ENCODE assay signal across 31 mouse cellular contexts in genomic region chr8:72042493-72042892, GRCm38 (mm10). TPM values are rescaled to one million over a fixed set of nuclear protein-coding genes. Genes with fewer than 3 reads are reported as not detected.
"Had no signal": no experiment of that assay in that cellular context is flagged by ENCODE, and none has a peak within 500 bp of the region (broad histone marks: within the 10 kb centered on the region; RNA-seq: fewer than 3 reads in every experiment).

No protein-coding gene starts in this region.

- H3K9me3 ChIP-seq: intestine, embryonic 15.5 days; limb, embryonic 12.5 days; limb, embryonic 15.5 days; midbrain, embryonic 15.5 days; neural tube, embryonic 12.5 days; neural tube, embryonic 15.5 days had no signal

- H3K4me2 ChIP-seq: intestine, embryonic 15.5 days; limb, embryonic 12.5 days; limb, embryonic 15.5 days; liver, embryonic 11.5 days; lung, embryonic 14.5 days; midbrain, embryonic 11.5 days; midbrain, embryonic 15.5 days; neural tube, embryonic 12.5 days; neural tube, embryonic 15.5 days had no signal

- H3K9ac ChIP-seq: intestine, embryonic 15.5 days; limb, embryonic 12.5 days; limb, embryonic 15.5 days; liver, embryonic 14.5 days; liver, postnatal 0 days; lung, embryonic 14.5 days; midbrain, embryonic 15.5 days; neural tube, embryonic 12.5 days; neural tube, embryonic 15.5 days had no signal

- H3K27me3 ChIP-seq: intestine, embryonic 15.5 days; limb, embryonic 12.5 days; limb, embryonic 15.5 days; midbrain, embryonic 15.5 days; neural tube, embryonic 12.5 days; neural tube, embryonic 15.5 days had no signal

- H3K27ac ChIP-seq: intestine, embryonic 15.5 days; kidney, postnatal 0 days; limb, embryonic 12.5 days; limb, embryonic 15.5 days; liver, embryonic 14.5 days; macrophage; midbrain, embryonic 15.5 days; neural tube, embryonic 12.5 days; neural tube, embryonic 15.5 days had no signal

- DNase-seq: kidney, adult 11 months; kidney, adult 8-10 months; kidney, postnatal 36 days; liver, postnatal 0 days; lung, embryonic 14.5 days; retina, postnatal 1 day; right cerebral cortex, postnatal 25 days; thymus, adult 18-20 months; thymus, postnatal 36 days had no signal

- H3K4me1 ChIP-seq: intestine, embryonic 15.5 days; limb, embryonic 12.5 days; limb, embryonic 15.5 days; midbrain, embryonic 15.5 days; neural tube, embryonic 12.5 days; neural tube, embryonic 15.5 days had no signal

- H3K36me3 ChIP-seq: intestine, embryonic 15.5 days; limb, embryonic 12.5 days; limb, embryonic 15.5 days; midbrain, embryonic 15.5 days; neural tube, embryonic 12.5 days; neural tube, embryonic 15.5 days had no signal

- ATAC-seq: intestine, embryonic 15.5 days; liver, postnatal 0 days; lung, postnatal 0 days; midbrain, embryonic 15.5 days had no signal

- H3K4me3 ChIP-seq: intestine, embryonic 15.5 days; limb, embryonic 12.5 days; limb, embryonic 15.5 days; midbrain, embryonic 15.5 days; neural tube, embryonic 12.5 days; neural tube, embryonic 15.5 days had no signal

RNA-seq across cellular contexts. Expression of gene Olfr372, which starts 1.5 kb away (rescaled TPM):
- total RNA-seq: layer of hippocampus, adult 18-20 months; layer of hippocampus, postnatal 25 days; left cerebral cortex, adult 18-20 months; left cerebral cortex, postnatal 25 days; megakaryocyte-erythroid progenitor cell, adult 5-6 weeks had no signal
- polyA plus RNA-seq: intestine, embryonic 15.5 days; kidney, postnatal 0 days; limb, embryonic 12.5 days; limb, embryonic 15.5 days; liver, embryonic 11.5 days; liver, embryonic 14.5 days; liver, postnatal 0 days; lung, embryonic 14.5 days; lung, postnatal 0 days; macrophage; midbrain, embryonic 11.5 days; midbrain, embryonic 15.5 days; neural tube, embryonic 12.5 days; neural tube, embryonic 15.5 days; small intestine, adult 2 months; stomach, embryonic 16.5 days; testis, adult 2 months; urinary bladder, adult 2 months had no signal

RNA-seq across cellular contexts. Expression of gene Cyp4f18, which starts 33.1 kb away (rescaled TPM):
- total RNA-seq: layer of hippocampus, adult 18-20 months; layer of hippocampus, postnatal 25 days; left cerebral cortex, adult 18-20 months; left cerebral cortex, postnatal 25 days had no signal

RNA-seq across cellular contexts. Expression of gene Olfr373, which starts 40.5 kb away (rescaled TPM):
- total RNA-seq: layer of hippocampus, adult 18-20 months; layer of hippocampus, postnatal 25 days; left cerebral cortex, adult 18-20 months; left cerebral cortex, postnatal 25 days; megakaryocyte-erythroid progenitor cell, adult 5-6 weeks had no signal
- polyA plus RNA-seq: limb, embryonic 12.5 days; limb, embryonic 15.5 days; liver, embryonic 11.5 days; liver, embryonic 14.5 days; liver, postnatal 0 days; lung, embryonic 14.5 days; lung, postnatal 0 days; macrophage; midbrain, embryonic 11.5 days; midbrain, embryonic 15.5 days; neural tube, embryonic 12.5 days; neural tube, embryonic 15.5 days; small intestine, adult 2 months; spleen, adult 2 months; testis, adult 2 months; urinary bladder, adult 2 months had no signal
